Mouse (Mus musculus) spleen, postnatal 14 days (tissue): Measurements from ENCODE around the gene Csl.

Experiments
- DNase-seq, 2 experiments: peaks; one replicate each; pipeline ENCODE4 v3.0.0; 2021 to 2022; ENCODE audit warnings: low spot score in 2 of 2

The Csl gene

DNA sequence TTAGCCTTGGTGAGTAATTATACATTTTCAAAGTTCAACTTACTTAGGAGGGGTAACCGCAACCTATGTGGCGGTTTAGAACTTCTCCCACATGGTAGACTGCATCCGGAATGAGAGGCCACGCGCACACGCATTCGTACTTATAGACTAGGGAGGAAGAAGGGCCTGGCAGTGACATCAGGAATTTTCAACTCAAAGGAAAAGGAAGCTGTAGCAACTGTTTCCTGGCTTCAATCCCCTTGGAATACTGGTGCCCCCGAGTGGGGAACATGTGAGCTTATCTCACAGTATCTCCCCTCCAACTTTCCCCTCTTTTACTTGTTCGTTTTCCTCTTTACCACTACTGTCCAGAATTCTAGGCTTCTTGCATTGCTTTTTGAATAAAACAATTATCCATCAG, at the start of gene Csl:
Gene Csl (minus strand): TSS at position 101 of the 400 bp plus-strand sequence.
- DNase-seq, result no peak

DNA sequence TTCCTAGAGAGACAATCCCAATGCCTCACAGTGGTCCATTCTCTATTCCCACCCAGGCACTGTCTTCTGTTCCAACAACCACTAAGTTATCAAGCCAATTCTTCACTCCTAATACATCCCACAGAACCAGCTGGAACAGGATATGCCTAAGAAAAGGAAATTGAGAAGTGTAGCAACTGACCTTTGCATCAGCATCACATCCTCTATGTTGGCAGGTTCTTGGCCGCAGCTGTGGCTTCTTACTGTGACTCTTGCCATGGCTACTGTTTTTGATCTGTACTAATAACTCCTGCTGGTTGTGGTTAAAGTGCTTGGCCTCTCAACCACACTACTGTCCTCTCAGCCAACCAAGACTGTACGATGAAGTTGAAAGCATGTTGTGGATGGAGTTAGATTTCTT, 30.0 kb upstream of the Csl start:
- no peak for DNase-seq

DNA sequence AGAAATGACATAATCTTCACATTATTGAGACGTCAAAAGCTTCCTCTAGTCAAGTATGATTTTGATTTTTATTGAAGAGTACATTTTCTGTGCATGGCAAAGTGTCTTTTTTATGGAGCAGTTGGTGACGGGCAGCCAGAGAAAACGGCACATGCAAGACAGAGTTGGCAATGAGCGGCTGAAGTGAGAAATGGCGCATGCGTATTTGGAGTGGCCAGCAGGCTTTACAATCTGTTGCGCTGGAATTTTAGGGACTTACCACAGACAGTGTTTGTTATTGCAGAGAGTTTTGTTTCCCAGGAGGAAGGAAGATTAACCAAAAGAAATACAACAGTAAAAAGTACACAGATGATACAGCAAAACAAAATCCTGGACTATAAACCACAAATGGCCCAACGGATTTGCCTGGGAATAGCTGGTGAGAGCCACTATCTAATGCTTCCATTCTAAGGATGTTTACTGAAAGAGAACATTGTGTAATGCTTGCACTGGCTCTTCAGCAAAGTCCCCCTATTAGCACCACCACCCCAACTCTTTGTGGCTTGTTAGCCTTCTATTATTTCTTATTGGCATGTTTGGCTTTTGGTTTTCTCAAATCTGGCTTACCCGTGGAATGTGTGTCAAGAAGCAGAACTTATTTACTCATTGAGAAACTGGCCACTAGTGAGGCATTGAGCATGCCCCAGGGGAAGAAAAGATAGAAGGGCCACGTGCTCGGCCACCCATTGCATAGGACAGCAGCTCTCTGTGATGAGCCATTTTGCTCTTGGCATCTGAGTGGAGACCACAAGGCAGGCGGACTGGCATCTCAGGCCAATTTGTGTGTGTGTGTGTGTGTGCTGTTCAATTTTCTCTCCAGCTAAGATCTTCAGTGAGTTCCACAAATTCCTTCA, 15.0 kb upstream of the Csl start:
- no peak for DNase-seq

DNA sequence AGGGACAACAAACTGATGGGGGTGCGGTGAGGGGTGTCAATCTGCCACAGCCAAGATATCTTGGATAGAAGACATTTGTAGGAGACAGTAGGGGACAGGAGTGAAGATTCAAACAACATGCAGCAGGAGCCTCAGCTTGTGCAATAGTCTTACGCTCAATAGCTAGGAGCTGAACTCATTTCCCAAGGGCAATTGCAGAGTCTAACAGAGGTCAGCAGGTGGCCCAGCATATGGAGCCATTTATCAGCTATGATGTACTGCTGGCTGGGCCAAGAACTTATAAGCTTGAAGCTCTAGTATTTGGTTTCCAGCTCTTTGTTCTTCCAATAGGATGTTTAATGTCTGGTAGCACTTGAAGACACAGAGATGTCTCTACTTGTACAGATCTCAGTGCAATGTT, 9.3 kb downstream of the Csl start:
- DNase-seq, result no peak

DNA sequence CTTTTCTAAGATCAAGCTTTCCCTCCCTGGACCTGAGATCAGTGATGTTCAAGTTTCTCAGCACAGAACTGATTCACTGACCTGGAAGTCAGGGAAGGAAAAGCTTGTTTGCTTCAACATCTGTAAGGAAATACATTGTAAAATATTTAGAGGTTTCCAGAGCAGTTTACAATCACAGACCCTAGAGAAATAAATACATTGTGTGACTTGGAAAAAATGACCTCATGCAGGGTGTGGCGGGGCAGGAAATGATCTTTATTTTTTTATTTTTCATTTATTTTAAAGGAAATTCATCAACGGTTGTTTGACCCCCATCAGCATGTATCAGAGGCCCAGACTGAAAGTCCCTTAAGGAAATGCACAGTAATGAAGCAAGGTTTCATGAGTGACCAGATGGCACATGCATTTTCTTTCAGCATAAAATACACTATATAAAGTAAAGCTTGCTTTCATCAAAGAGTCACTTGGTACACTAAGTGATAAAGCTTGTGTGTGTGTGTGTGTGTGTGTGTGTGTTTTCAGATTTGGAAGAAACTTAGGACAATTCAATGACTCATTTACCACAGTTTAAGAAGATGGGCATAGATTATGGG, 10.7 kb downstream of the Csl start:
- DNase-seq, result no peak

DNA sequence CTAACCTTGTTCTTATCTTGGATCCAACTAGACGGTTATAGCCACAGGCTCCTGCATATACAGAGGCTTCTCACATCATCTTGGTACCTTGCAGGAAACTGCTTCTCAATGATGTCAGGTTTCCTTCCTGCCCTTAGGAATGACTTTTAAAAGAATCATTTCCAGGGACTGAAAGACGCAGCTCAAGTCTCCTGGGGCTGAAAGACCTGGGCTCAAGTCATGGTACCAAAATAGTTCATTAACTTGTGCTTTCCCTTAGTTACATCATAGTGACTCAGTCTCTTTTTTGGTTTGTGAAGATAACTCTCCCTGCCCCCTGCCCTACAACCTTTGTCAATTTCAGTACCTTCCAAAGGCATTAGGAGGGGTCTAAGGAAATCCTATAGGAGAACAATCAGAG, 11.4 kb downstream of the Csl start:
- no peak for DNase-seq

DNA sequence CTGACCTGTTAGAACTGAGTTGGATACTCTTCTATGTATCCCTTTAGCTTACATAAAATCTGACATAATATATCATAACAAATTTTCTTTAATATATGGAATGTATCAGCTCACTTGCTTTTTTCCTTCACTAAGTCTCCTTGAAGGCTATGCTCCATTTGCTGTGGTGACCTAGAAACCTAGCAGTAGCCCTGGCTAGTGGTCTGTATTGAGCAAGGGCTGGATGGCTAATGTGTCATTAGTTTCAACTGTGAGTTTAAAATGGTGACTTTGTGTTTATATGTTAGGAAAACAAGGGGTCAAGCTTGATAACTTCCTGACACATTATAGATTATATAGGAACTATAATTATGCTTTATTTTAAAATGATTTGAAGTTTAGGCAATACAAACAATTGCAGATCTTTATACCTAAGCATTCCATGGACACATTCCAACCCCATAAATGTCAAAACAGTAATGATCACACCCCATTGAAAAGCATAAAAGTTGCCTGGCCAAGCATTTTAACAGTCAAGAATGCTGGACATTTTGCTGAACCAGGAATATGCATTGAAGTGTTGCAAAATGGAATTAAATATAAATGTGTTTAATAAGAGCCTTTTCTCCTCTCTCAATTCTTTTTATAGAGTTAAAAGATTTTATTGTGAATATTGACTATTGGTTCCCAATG, 17.7 kb downstream of the Csl start:
- no peak for DNase-seq

DNA sequence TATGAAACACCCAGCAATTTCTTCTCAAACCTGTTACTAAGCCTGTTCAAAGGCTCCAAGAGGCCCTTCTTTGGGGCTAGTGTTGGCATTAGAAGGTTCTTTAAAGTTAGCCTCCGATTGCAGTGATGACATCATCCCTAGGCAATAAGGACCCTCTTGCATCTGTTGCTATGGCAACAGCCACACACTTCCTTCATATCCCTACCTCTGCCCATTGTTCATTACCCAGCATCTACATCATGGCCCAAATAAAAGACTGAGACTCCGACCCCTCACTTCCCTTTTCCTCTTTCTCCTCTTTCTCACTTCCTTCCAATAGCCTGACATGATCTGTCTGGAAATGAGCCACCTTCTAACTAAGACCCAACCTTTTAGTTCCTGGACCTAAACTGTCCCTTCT, 46.3 kb downstream of the Csl start:
- DNase-seq, result no peak

DNA sequence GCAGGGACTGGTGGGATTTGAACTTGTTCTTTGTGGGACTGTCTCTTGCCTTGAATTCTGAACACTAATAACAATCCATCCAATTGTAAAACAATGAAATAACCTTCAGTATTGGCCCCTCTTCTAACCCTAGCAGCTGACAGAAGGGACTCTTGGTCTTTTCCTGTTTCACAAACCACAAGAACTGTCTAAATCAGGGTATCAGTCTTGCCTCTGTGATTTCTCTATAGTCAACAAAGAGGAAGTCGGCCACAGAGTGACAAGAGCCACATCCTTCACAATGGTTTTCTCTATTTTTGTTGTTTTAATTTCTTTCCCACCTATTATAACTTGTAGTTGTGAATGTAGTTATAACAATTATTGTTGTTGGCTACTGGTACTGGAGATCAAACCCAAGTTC, 47.9 kb downstream of the Csl start:
- DNase-seq, result no peak
